Mouse (Mus musculus) CH12.LX (cell line): ENCODE data around the gene Ets2. TPM values are rescaled to one million over a fixed set of nuclear protein-coding genes. Genes with fewer than 3 reads are reported as not detected.
A peak's percentile ranks its signal among the peaks of the same experiment; 100 is the strongest.

ENCODE experiments used
- DNase-seq: peaks from one replicate; pipeline ENCODE4 v3.0.0-alpha.2; 2013; ENCODE audit errors: extremely low read depth
- H3K27ac ChIP-seq: 2 replicates; pipeline ENCODE4 v1.5.1; 2012; ENCODE audit warnings: low read depth, mild to moderate bottlenecking, control low read depth, moderate library complexity; ENCODE audit not compliant: insufficient read depth
- H3K27me3 ChIP-seq: replicated peaks from 2 replicates; pipeline ENCODE3; 2012; ENCODE audit warnings: inconsistent platforms
- H3K36me3 ChIP-seq, 2 experiments: replicated peaks in 1 of 2; 2 replicates each; pipeline versions ENCODE3 to v1.6.1; 2012; ENCODE audit warnings: inconsistent platforms in 1 of 2, low read length in 1 of 2, mild to moderate bottlenecking in 1 of 2, mixed read lengths in 1 of 2, moderate library complexity in 1 of 2; ENCODE audit not compliant: control insufficient read depth in 1 of 2, insufficient read depth in 1 of 2
- H3K4me1 ChIP-seq, 2 experiments: 2 replicates each; pipeline ENCODE4 v1.6.1; 2012; ENCODE audit warnings: inconsistent platforms in 1 of 2, moderate library complexity in 1 of 2; ENCODE audit not compliant: insufficient read depth in 2 of 2, control insufficient read depth in 1 of 2
- H3K4me2 ChIP-seq: 2 replicates; pipeline ENCODE4 v1.6.1; 2012; ENCODE audit warnings: low read depth, mild to moderate bottlenecking, control low read depth; ENCODE audit not compliant: poor library complexity, insufficient read depth, severe bottlenecking
- H3K4me3 ChIP-seq, 3 experiments: fragments of 150-350 bp in 1 of 3; sonication (generic) in 1 of 3; replicated peaks in 1 of 3; 2 replicates each; pipeline versions ENCODE3 to v1.5.1; 2011 to 2012; ENCODE audit warnings: low read depth in 2 of 3, low read length in 2 of 3, mild to moderate bottlenecking in 2 of 3, moderate library complexity in 2 of 3, control low read depth in 1 of 3, improper control_type of control experiment in 1 of 3, inconsistent platforms in 1 of 3, mixed read lengths in 1 of 3; ENCODE audit not compliant: poor library complexity in 1 of 3
- H3K79me2 ChIP-seq: replicated peaks from 2 replicates; pipeline ENCODE4 v1.6.1; 2012; ENCODE audit warnings: mild to moderate bottlenecking, moderate library complexity; ENCODE audit not compliant: control insufficient read depth, poor library complexity, insufficient read depth, severe bottlenecking; ENCODE audit errors: extremely low read depth
- H3K9ac ChIP-seq: 2 replicates; pipeline ENCODE4 v1.6.1; 2012; ENCODE audit warnings: low read depth, mild to moderate bottlenecking, control low read depth, moderate library complexity; ENCODE audit not compliant: insufficient read depth
- H3K9me3 ChIP-seq: replicated peaks from 2 replicates; pipeline ENCODE3; 2012; ENCODE audit warnings: low read length, inconsistent platforms, mixed read lengths
- BHLHE40 ChIP-seq: IDR thresholded peaks from 2 replicates; pipeline ENCODE4 v1.6.1; 2011; ENCODE audit warnings: mild to moderate bottlenecking, low read depth, low read length, improper control_type of control experiment
- CHD2 ChIP-seq: IDR thresholded peaks from 2 replicates; pipeline ENCODE4 v1.6.1; 2011; ENCODE audit warnings: low read length, improper control_type of control experiment
- CTCF ChIP-seq, 2 experiments: IDR thresholded peaks in 1 of 2; conservative IDR thresholded peaks in 1 of 2; 2 replicates each; pipeline ENCODE4 v1.5.1; 2011 to 2012; ENCODE audit warnings: low read depth in 2 of 2, low read length in 2 of 2, improper control_type of control experiment in 1 of 2, inconsistent platforms in 1 of 2, mild to moderate bottlenecking in 1 of 2, moderate library complexity in 1 of 2
- E2F4 ChIP-seq: IDR thresholded peaks from 2 replicates; pipeline ENCODE4 v1.6.1; 2011; ENCODE audit warnings: low read depth, low read length, improper control_type of control experiment; ENCODE audit not compliant: insufficient replicate concordance
- EP300 ChIP-seq: IDR thresholded peaks from 2 replicates; pipeline ENCODE4 v1.6.1; 2011; ENCODE audit warnings: low read length, improper control_type of control experiment
- JUN ChIP-seq: IDR thresholded peaks from 2 replicates; pipeline ENCODE4 v1.6.1; 2011; ENCODE audit warnings: low read depth, mild to moderate bottlenecking, low read length, improper control_type of control experiment, moderate library complexity; ENCODE audit not compliant: insufficient read depth
- JUND ChIP-seq: conservative IDR thresholded peaks from 2 replicates; pipeline ENCODE4 v1.6.1; 2011; ENCODE audit warnings: low read depth, low read length, improper control_type of control experiment
- MAFK ChIP-seq: IDR thresholded peaks from 2 replicates; pipeline ENCODE4 v1.6.1; 2011; ENCODE audit warnings: low read length, improper control_type of control experiment; ENCODE audit not compliant: insufficient replicate concordance
- MAX ChIP-seq: IDR thresholded peaks from 2 replicates; pipeline ENCODE4 v1.6.1; 2011; ENCODE audit warnings: low read length, improper control_type of control experiment
- MEF2A ChIP-seq: IDR thresholded peaks from 2 replicates; pipeline ENCODE4 v1.6.1; 2014; ENCODE audit warnings: low read depth, mild to moderate bottlenecking, inconsistent platforms, low read length, improper control_type of control experiment, borderline replicate concordance
- MXI1 ChIP-seq: IDR thresholded peaks from 2 replicates; pipeline ENCODE4 v1.6.1; 2011; ENCODE audit warnings: mild to moderate bottlenecking, low read depth, low read length, improper control_type of control experiment
- NELFE ChIP-seq: IDR thresholded peaks from 2 replicates; pipeline ENCODE4 v1.6.1; 2011; ENCODE audit warnings: low read depth, low read length, improper control_type of control experiment
- PAX5 ChIP-seq: IDR thresholded peaks from 2 replicates; pipeline ENCODE4 v1.6.1; 2012; ENCODE audit warnings: low read length, inconsistent platforms, mixed read lengths
- RAD21 ChIP-seq: IDR thresholded peaks from 2 replicates; pipeline ENCODE4 v1.6.1; 2011; ENCODE audit warnings: low read depth, mild to moderate bottlenecking, low read length, improper control_type of control experiment, moderate library complexity
- RCOR1 ChIP-seq: conservative IDR thresholded peaks from 2 replicates; pipeline ENCODE4 v1.6.1; 2012; ENCODE audit warnings: low read depth, mild to moderate bottlenecking, inconsistent platforms, low read length, improper control_type of control experiment
- SMC3 ChIP-seq: IDR thresholded peaks from 2 replicates; pipeline ENCODE4 v1.6.1; 2011; ENCODE audit warnings: low read depth, low read length, improper control_type of control experiment
- TBP ChIP-seq: conservative IDR thresholded peaks from 2 replicates; pipeline ENCODE4 v1.6.1; 2011; ENCODE audit warnings: low read depth, low read length, improper control_type of control experiment
- UBTF ChIP-seq: IDR thresholded peaks from 2 replicates; pipeline ENCODE4 v1.6.1; 2012; ENCODE audit warnings: low read depth, mild to moderate bottlenecking, inconsistent platforms, low read length, improper control_type of control experiment, moderate library complexity
- USF2 ChIP-seq: conservative IDR thresholded peaks from 2 replicates; pipeline ENCODE4 v1.6.1; 2011; ENCODE audit warnings: low read depth, low read length, improper control_type of control experiment
- ZC3H11A ChIP-seq: IDR thresholded peaks from 2 replicates; pipeline ENCODE4 v1.6.1; 2012; ENCODE audit warnings: low read depth, mild to moderate bottlenecking, inconsistent platforms, low read length, improper control_type of control experiment
- ZKSCAN1 ChIP-seq: IDR thresholded peaks from 2 replicates; pipeline ENCODE4 v1.6.1; 2012; ENCODE audit warnings: low read depth, inconsistent platforms, low read length, improper control_type of control experiment, borderline replicate concordance
- ZMIZ1 ChIP-seq: IDR thresholded peaks from 2 replicates; pipeline ENCODE4 v1.6.1; 2012; ENCODE audit warnings: low read depth, mild to moderate bottlenecking, inconsistent platforms, low read length, improper control_type of control experiment
- ZNF384 ChIP-seq: IDR thresholded peaks from 2 replicates; pipeline ENCODE4 v1.6.1; 2012; ENCODE audit warnings: low read depth, low read length, improper control_type of control experiment, inconsistent platforms
- dilution Hi-C: fragments of 300-500 bp; cut with MboI; formaldehyde crosslinking; loops from 2 replicates; pipeline ENCODE4 v1.14.3; 2020; ENCODE audit warnings: low sequenced_read_pairs; ENCODE audit not compliant: extremely low pct_unique_long_range_greater_than_20kb, extremely low pct_ligation_motif_present
- in situ Hi-C: fragments of 300-500 bp; cut with MboI; formaldehyde crosslinking; loops from 3 replicates; pipeline ENCODE4 v1.14.3; 2019; ENCODE audit warnings: low sequenced_read_pairs, low pct_ligation_motif_present, low pct_unique_long_range_greater_than_20kb, mixed read lengths
- polyA plus RNA-seq: library from polyadenylated mRNA; unstranded; fragments of >175 nt; gene quantifications from 2 replicates; pipeline ENCODE4 v1.2.1, GENCODE M21; 2012; ENCODE audit warnings: low read depth; ENCODE audit not compliant: insufficient read length
- total RNA-seq, 2 experiments: library from RNA; depleted of rRNA; stranded (reverse); fragments of 300-350 nt in 1 of 2; fragments of >200 nt in 1 of 2; gene quantifications; 2 replicates each; pipeline ENCODE4 v1.2.3; 2012 to 2014

The Ets2 gene
- total and polyA plus RNA-seq, 3 experiments = 42.0 to 51.2 (median 43.2) TPM

DNA sequence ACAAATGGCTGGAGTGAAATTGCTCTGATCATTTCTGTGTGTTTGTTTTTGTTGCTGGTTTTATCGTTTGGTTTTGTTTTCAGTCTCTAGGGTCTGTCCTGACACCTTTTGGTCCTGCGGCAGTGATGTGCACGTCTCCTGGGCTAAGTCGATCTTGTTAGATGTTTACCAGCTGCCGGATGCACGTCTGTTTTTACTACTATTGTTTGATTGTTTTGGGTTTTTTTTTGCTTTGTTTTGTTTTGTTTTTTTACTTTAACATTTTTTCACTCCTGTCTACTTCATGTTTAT lies 40.8 kb downstream of the Ets2 start:
- Histone ChIP-seq H3K4me1 (peaks cover 25 to 75% of the 10 kb centered on the region in 2 experiments), H3K36me3 (no peaks in the 10 kb centered on the region), H3K9ac (no peak overlapping the region), H3K27me3 (no peaks in the 10 kb centered on the region), H3K4me3 (no peak overlapping the region), H3K79me2 (no peaks in the 10 kb centered on the region), H3K4me2 (no peak overlapping the region), H3K9me3 (peaks cover 9% of the 10 kb centered on the region), H3K27ac (no peak overlapping the region)
- TF ChIP-seq MAX (no peak), E2F4 (no peak), JUND (no peak), CTCF (conservative IDR thresholded peaks at IDR 0.05 in 1 of 2, IDR thresholded peaks at IDR 0.05 in 1 of 2; ENCODE audit: low read depth in 2 of 2, low read length in 2 of 2) (no peak), NELFE (no peak), USF2 (no peak), PAX5 (no peak)
- dilution Hi-C loops (no loop called here), in situ Hi-C loops (no loop called here)
- no peak for DNase-seq

DNA sequence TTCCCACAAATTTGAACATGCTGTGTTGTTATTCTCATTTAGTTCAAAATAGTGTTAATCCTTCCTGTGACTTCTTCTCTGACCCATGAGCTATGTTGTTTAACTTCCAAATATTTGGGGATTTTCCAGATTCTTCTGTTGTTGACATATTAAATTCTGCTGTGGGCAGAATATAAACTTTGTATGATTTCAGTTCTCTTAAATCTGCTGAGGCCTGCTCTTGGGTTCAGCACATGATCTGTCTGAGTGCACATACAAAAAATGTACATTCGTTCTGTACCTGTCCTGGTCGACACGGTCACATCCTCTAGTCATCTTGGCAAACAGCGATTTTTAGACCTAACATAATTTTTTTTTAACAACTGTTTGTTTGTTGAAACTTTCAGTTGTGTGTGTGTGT lies 41.2 kb downstream of the Ets2 start:
- H3K4me1 ChIP-seq = peaks cover 28 to 76% of the 10 kb centered on the region in 2 experiments
- no peak overlapping the region for H3K27ac ChIP-seq
- H3K4me3 ChIP-seq = no peak overlapping the region
- H3K79me2 ChIP-seq = no peaks in the 10 kb centered on the region
- H3K9ac ChIP-seq = no peak overlapping the region
- dilution Hi-C loops = no loop called here
- H3K9me3 ChIP-seq = peaks cover 11% of the 10 kb centered on the region
- H3K4me2 ChIP-seq = no peak overlapping the region
- no peaks in the 10 kb centered on the region for H3K36me3 ChIP-seq
- TF ChIP-seq CTCF (conservative IDR thresholded peaks at IDR 0.05 in 1 of 2, IDR thresholded peaks at IDR 0.05 in 1 of 2; ENCODE audit: low read depth in 2 of 2, low read length in 2 of 2) (no peak), ZNF384 (peak; percentile 24; the same call in 1 of the 2 replicates)
- DNase-seq = no peak
- no peaks in the 10 kb centered on the region for H3K27me3 ChIP-seq
- in situ Hi-C loops = no loop called here

GRCm38 (mm10) chr16:95744771-95745170 lies 42.9 kb downstream of the Ets2 start:
- no peak for TF ChIP-seq UBTF
- no peak for TF ChIP-seq MAX
- no peak for TF ChIP-seq MXI1
- no peak for TF ChIP-seq CTCF (conservative IDR thresholded peaks at IDR 0.05 in 1 of 2, IDR thresholded peaks at IDR 0.05 in 1 of 2; ENCODE audit: low read depth in 2 of 2, low read length in 2 of 2)
- no peak for TF ChIP-seq TBP
- no peak for TF ChIP-seq ZC3H11A
- TF ChIP-seq MAFK = no peak
- TF ChIP-seq ZKSCAN1 = no peak
- TF ChIP-seq RAD21 = no peak
- TF ChIP-seq RCOR1 = no peak
- TF ChIP-seq ZMIZ1 = no peak
- no peak for TF ChIP-seq EP300
- TF ChIP-seq JUN = no peak
- TF ChIP-seq CHD2 = no peak
- no peak for TF ChIP-seq ZNF384
- no peak for TF ChIP-seq BHLHE40
- TF ChIP-seq SMC3 = no peak
- TF ChIP-seq PAX5 = no peak
- TF ChIP-seq JUND = no peak
- TF ChIP-seq MEF2A = no peak
- no peaks in the 10 kb centered on the region for H3K79me2 ChIP-seq
- H3K36me3 ChIP-seq = no peaks in the 10 kb centered on the region
- dilution Hi-C loops = no loop called here
- peaks cover 8% of the 10 kb centered on the region for H3K9me3 ChIP-seq
- no peaks in the 10 kb centered on the region for H3K27me3 ChIP-seq
- no peak overlapping the region for H3K27ac ChIP-seq
- H3K4me2 ChIP-seq = no peak overlapping the region
- peaks cover 37 to 84% of the 10 kb centered on the region in 2 experiments for H3K4me1 ChIP-seq
- no peak overlapping the region for H3K9ac ChIP-seq
- DNase-seq = no peak
- in situ Hi-C loops = no loop called here
- H3K4me3 ChIP-seq = no peak overlapping the region
